Mouse (Mus musculus): ENCODE measurements at regions not wholly inside any gene's neighbourhood (a gene's known extent, or its start where the extent isn't known, plus 50 kb on each side); places are given as distances from the start of the nearest gene placed in this dataset.

GRCm38 (mm10) chr14:46071244-46071643 is 308.0 kb upstream of the Gm15217 start:
- no peaks in the 10 kb centered on the region for H3K36me3 ChIP-seq (replicated peaks)
- no peak overlapping the region for H3K27ac ChIP-seq
- no peaks in the 10 kb centered on the region for H3K27me3 ChIP-seq (replicated peaks)
- H3K4me3 ChIP-seq: no peak overlapping the region
- ATAC-seq (replicated peaks): no peak
- no peaks in the 10 kb centered on the region for H3K9me3 ChIP-seq
- H3K9ac ChIP-seq: no peak overlapping the region
- no peak overlapping the region for H3K4me2 ChIP-seq
- WGBS: 93% methylated on average over 5 of the region's 5 CpGs
- no peaks in the 10 kb centered on the region for H3K4me1 ChIP-seq

GRCm38 (mm10) chr14:46076738-46077137 is 302.5 kb upstream of the Gm15217 start:
- no peak overlapping the region for H3K4me2 ChIP-seq
- H3K27me3 ChIP-seq (replicated peaks): no peaks in the 10 kb centered on the region
- no peaks in the 10 kb centered on the region for H3K4me1 ChIP-seq
- H3K36me3 ChIP-seq (replicated peaks): no peaks in the 10 kb centered on the region
- no peak for ATAC-seq (replicated peaks)
- no peak overlapping the region for H3K4me3 ChIP-seq
- no peak overlapping the region for H3K27ac ChIP-seq
- H3K9me3 ChIP-seq: no peaks in the 10 kb centered on the region
- H3K9ac ChIP-seq: no peak overlapping the region
- WGBS: 82% methylated on average over 2 of the region's 2 CpGs

GRCm38 (mm10) chr14:46077406-46078131 is 301.6 kb upstream of the Gm15217 start:
- peak; percentile 87 for ATAC-seq (replicated peaks)
- Histone ChIP-seq H3K9me3 (no peaks in the 10 kb centered on the region), H3K36me3 (replicated peaks) (no peaks in the 10 kb centered on the region), H3K27ac (no peak overlapping the region), H3K4me3 (no peak overlapping the region), H3K27me3 (replicated peaks) (no peaks in the 10 kb centered on the region), H3K4me1 (no peaks in the 10 kb centered on the region), H3K4me2 (no peak overlapping the region), H3K9ac (no peak overlapping the region)
- 72% methylated on average over 11 of the region's 11 CpGs for WGBS

GRCm38 (mm10) chr14:46082646-46083045 is 296.6 kb upstream of the Gm15217 start:
- H3K9me3 ChIP-seq: no peaks in the 10 kb centered on the region
- H3K4me1 ChIP-seq: no peaks in the 10 kb centered on the region
- 93% methylated on average over 5 of the region's 5 CpGs for WGBS
- H3K4me2 ChIP-seq: no peak overlapping the region
- H3K27ac ChIP-seq: no peak overlapping the region
- no peaks in the 10 kb centered on the region for H3K36me3 ChIP-seq (replicated peaks)
- no peak overlapping the region for H3K9ac ChIP-seq
- H3K4me3 ChIP-seq: no peak overlapping the region
- ATAC-seq (replicated peaks): no peak
- no peaks in the 10 kb centered on the region for H3K27me3 ChIP-seq (replicated peaks)

- ATAC-seq (replicated peaks): peak; percentile 48; the same call in 1 of the 2 replicates
- WGBS: 68% methylated on average over 12 of the region's 12 CpGs
- no peaks in the 10 kb centered on the region for H3K27me3 ChIP-seq (replicated peaks)
- H3K9me3 ChIP-seq: no peaks in the 10 kb centered on the region
- H3K4me3 ChIP-seq: no peak overlapping the region
- H3K27ac ChIP-seq: no peak overlapping the region
- no peaks in the 10 kb centered on the region for H3K4me1 ChIP-seq
- no peaks in the 10 kb centered on the region for H3K36me3 ChIP-seq (replicated peaks)
- no peak overlapping the region for H3K4me2 ChIP-seq
- no peak overlapping the region for H3K9ac ChIP-seq
These were observed 290.1 kb upstream of the Gm15217 start for GRCm38 (mm10) chr14:46088968-46089691.

GRCm38 (mm10) chr14:46115950-46116349 is 263.3 kb upstream of the Gm15217 start:
- WGBS: 87% methylated on average over 3 of the region's 3 CpGs
- no peak overlapping the region for H3K27ac ChIP-seq
- no peak overlapping the region for H3K9ac ChIP-seq
- no peaks in the 10 kb centered on the region for H3K4me1 ChIP-seq
- no peak overlapping the region for H3K4me2 ChIP-seq
- no peak overlapping the region for H3K4me3 ChIP-seq
- H3K9me3 ChIP-seq: no peaks in the 10 kb centered on the region
- H3K36me3 ChIP-seq (replicated peaks): no peaks in the 10 kb centered on the region
- no peak for ATAC-seq (replicated peaks)
- no peaks in the 10 kb centered on the region for H3K27me3 ChIP-seq (replicated peaks)

- Histone ChIP-seq H3K4me3 (no peak overlapping the region), H3K9ac (no peak overlapping the region), H3K36me3 (replicated peaks) (no peaks in the 10 kb centered on the region), H3K9me3 (no peaks in the 10 kb centered on the region), H3K4me1 (no peaks in the 10 kb centered on the region), H3K27ac (no peak overlapping the region), H3K4me2 (no peak overlapping the region), H3K27me3 (replicated peaks) (no peaks in the 10 kb centered on the region)
- WGBS: 86% methylated on average over 1 of the region's 1 CpGs
- no peak for ATAC-seq (replicated peaks)
These were observed 252.7 kb upstream of the Gm15217 start for GRCm38 (mm10) chr14:46126541-46126940.

GRCm38 (mm10) chr14:46129762-46130161 is 249.5 kb upstream of the Gm15217 start:
- Histone ChIP-seq H3K36me3 (replicated peaks) (no peaks in the 10 kb centered on the region), H3K27ac (no peak overlapping the region), H3K27me3 (replicated peaks) (no peaks in the 10 kb centered on the region), H3K9ac (no peak overlapping the region), H3K4me2 (no peak overlapping the region), H3K9me3 (no peaks in the 10 kb centered on the region), H3K4me3 (no peak overlapping the region), H3K4me1 (no peaks in the 10 kb centered on the region)
- WGBS: 73% methylated on average over 3 of the region's 3 CpGs
- ATAC-seq (replicated peaks): no peak

- H3K36me3 ChIP-seq (replicated peaks): no peaks in the 10 kb centered on the region
- H3K27me3 ChIP-seq (replicated peaks): no peaks in the 10 kb centered on the region
- no peaks in the 10 kb centered on the region for H3K9me3 ChIP-seq
- H3K9ac ChIP-seq: no peak overlapping the region
- no peak overlapping the region for H3K4me2 ChIP-seq
- H3K4me1 ChIP-seq: no peaks in the 10 kb centered on the region
- WGBS: 46% methylated on average over 4 of the region's 4 CpGs
- no peak overlapping the region for H3K4me3 ChIP-seq
- no peak; the same call in 1 of the 2 replicates for ATAC-seq (replicated peaks)
- H3K27ac ChIP-seq: no peak overlapping the region
These were observed 235.0 kb upstream of the Gm15217 start for GRCm38 (mm10) chr14:46144175-46144574.

- H3K4me3 ChIP-seq: no peak overlapping the region
- no peaks in the 10 kb centered on the region for H3K9me3 ChIP-seq
- no peak for ATAC-seq (replicated peaks)
- H3K4me2 ChIP-seq: no peak overlapping the region
- H3K36me3 ChIP-seq (replicated peaks): no peaks in the 10 kb centered on the region
- H3K27me3 ChIP-seq (replicated peaks): no peaks in the 10 kb centered on the region
- no peaks in the 10 kb centered on the region for H3K4me1 ChIP-seq
- H3K27ac ChIP-seq: no peak overlapping the region
- 52% methylated on average over 6 of the region's 6 CpGs for WGBS
- no peak overlapping the region for H3K9ac ChIP-seq
These were observed 234.5 kb upstream of the Gm15217 start for GRCm38 (mm10) chr14:46144707-46145106.

GRCm38 (mm10) chr14:46145584-46145983 is 233.6 kb upstream of the Gm15217 start:
- Histone ChIP-seq H3K9me3 (no peaks in the 10 kb centered on the region), H3K9ac (no peak overlapping the region), H3K4me3 (no peak overlapping the region), H3K36me3 (replicated peaks) (no peaks in the 10 kb centered on the region), H3K27ac (no peak overlapping the region), H3K4me1 (no peaks in the 10 kb centered on the region), H3K27me3 (replicated peaks) (no peaks in the 10 kb centered on the region), H3K4me2 (no peak overlapping the region)
- WGBS: 47% methylated on average over 7 of the region's 7 CpGs
- no peak for ATAC-seq (replicated peaks)

- no peaks in the 10 kb centered on the region for H3K9me3 ChIP-seq
- no peak overlapping the region for H3K4me3 ChIP-seq
- WGBS: 80% methylated on average over 6 of the region's 6 CpGs
- H3K27ac ChIP-seq: no peak overlapping the region
- H3K9ac ChIP-seq: no peak overlapping the region
- H3K27me3 ChIP-seq (replicated peaks): no peaks in the 10 kb centered on the region
- no peak for ATAC-seq (replicated peaks)
- no peaks in the 10 kb centered on the region for H3K4me1 ChIP-seq
- no peaks in the 10 kb centered on the region for H3K36me3 ChIP-seq (replicated peaks)
- H3K4me2 ChIP-seq: no peak overlapping the region
These were observed 230.0 kb upstream of the Gm15217 start for GRCm38 (mm10) chr14:46149073-46149661.

Data from midbrain, embryonic 15.5 days (tissue).